Mouse (Mus musculus): ENCODE measurements around the gene Ube3c.
"Not testable (repeated sequence)": the region's sequence is repeated elsewhere in the genome, so short reads cannot be mapped to it uniquely, and the experiment has no call there.

Gene Ube3c

GRCm38 (mm10) chr5:29568848-29569377, at the start of gene Ube3c:
Ube3c (plus strand) TSS chr5:29569242.
- DNase-seq (ENCODE audit: low read depth, low spot score) = peak; percentile 96

GRCm38 (mm10) chr5:29560111-29560510, 8.9 kb upstream of the Ube3c start:
- no peak for DNase-seq (ENCODE audit: low read depth, low spot score)

GRCm38 (mm10) chr5:29560667-29561066, 8.4 kb upstream of the Ube3c start:
- DNase-seq (ENCODE audit: low read depth, low spot score) = no peak

DNA sequence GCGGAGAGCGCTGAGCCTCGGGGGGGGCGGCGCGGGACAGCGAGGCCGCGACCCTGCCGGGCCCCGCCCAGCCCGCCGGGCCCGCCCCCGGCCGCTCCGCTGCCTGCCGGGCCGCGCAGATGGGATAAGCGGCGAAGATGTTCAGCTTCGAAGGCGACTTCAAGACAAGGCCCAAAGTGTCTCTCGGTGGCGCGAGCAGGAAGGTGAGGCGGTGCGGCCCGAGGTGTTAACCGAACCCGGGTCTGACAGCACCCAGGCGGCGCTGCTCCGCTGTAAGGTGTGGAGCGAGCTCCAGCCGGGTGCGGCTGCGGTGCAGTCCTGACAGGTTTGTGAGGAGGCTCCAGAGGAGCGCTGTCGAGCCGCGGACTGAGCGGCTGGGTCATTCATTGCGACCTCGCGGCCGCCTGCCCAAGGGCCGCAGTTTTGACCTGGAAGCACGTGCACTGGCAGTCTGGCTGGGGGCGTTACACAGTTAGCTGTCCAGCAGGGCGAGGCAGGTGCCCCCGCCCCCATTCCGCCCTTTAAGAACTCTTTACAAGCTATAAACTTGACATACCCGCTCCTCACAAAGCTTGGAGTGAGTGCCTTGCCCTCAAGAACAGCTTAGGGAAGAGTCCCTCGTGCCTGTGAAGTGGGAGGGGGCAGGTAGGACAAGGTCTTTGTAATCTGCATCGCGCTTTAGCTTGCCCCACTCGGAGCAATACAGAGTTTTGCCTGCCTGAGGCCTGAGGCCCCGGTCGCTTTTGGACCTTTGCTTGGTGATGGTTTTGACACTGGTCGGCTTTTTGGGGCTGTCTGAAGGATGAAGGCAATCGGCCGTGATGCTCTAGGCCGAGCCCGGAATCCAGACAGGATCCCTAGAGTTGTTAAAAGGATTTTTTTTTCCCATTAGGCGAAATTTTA, 587 bp downstream of the Ube3c start:
- peak; percentile 36 for DNase-seq (ENCODE audit: low read depth, low spot score)

DNA sequence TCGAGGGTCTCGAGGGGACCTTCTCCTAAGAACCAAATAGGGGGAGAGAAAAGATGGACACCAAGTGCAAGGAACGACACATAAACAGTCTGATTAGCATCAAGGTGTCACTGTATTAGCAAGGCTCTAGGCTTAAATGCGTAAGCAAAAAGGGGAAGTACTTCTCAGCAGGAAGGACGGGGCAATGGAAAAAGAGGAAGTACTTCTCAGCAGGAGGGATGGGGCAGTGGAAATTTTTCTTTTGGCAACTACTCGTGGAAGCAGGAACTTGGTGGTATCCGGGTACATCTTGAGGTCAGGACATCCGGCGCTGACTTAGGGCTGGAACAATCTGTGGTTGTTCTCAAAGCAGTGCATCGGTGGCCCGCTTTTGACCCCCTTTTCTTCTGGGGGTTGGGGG, 5.2 kb downstream of the Ube3c start:
- not testable (repeated sequence) for DNase-seq (ENCODE audit: low read depth, low spot score)

DNA sequence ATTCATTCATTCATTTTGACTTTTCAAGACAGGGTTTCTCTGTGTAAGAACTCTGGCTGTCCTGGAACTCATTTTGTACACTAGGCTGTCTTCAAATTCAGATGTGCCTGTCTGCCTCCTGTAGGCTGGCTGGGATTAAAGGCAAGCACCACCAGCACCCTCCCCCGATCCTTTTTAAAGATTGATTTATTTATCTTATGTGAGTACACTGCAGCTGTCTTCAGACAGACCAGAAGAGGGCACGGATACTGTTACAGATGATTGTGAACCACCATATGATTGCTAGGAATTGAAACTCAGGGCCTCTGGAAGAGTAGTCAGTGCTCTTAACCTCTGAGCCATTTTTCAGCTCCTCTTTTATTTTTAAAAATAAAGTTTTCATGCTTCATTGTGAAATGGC, 6.0 kb downstream of the Ube3c start:
- DNase-seq (ENCODE audit: low read depth, low spot score) = no peak

GRCm38 (mm10) chr5:29577795-29578631, 9.0 kb downstream of the Ube3c start:
- no peak for DNase-seq (ENCODE audit: low read depth, low spot score)

- DNase-seq (ENCODE audit: low read depth, low spot score) = no peak
These were observed 15.0 kb downstream of the Ube3c start for GRCm38 (mm10) chr5:29583880-29584595.

DNA sequence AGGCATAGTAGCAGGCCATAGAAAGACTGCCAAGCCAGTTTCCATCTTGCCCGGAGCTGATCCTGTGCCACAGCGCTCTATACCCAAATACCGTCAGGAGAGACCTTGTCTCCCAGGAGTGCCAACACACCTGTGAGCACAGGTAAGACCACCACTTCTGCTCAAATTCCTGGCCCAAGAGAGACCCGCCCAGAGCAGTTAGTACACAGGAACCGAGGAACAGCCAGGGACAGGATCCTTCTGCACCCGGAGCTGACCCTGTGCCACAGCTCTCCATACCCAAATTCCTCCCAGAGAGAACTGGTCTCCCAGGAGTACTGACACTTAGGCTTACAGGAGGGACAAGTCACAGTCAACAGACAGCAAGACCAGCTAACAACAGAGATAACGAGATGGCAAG, 23.1 kb downstream of the Ube3c start:
- not testable (repeated sequence) for DNase-seq (ENCODE audit: low read depth, low spot score)

- no peak for DNase-seq (ENCODE audit: low read depth, low spot score)
These were observed 37.5 kb downstream of the Ube3c start for GRCm38 (mm10) chr5:29606546-29606945.

GRCm38 (mm10) chr5:29625610-29626009, 56.6 kb downstream of the Ube3c start:
- no peak for DNase-seq (ENCODE audit: low read depth, low spot score)

- DNase-seq (ENCODE audit: low read depth, low spot score) = no peak
These were observed 60.9 kb downstream of the Ube3c start for GRCm38 (mm10) chr5:29629941-29630340.

DNA sequence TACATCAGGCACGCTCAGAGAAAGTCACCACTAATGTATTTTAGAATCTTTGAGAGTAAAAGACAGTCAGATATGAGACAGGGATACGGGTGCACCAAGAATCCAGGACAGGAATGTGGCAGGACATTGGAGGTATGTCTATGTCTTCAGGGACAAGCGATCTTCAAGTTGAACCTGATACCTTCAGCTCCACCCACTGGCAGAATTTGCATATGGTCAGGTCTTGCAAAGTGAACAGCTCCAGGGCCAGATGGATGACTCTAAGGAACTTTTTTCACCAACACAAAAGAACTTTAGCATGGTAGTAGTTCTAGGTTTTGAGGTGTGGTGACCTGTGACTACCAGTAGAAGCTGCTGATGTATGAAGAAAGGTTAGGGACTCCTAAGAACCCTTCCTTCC, 62.7 kb downstream of the Ube3c start:
- no peak for DNase-seq (ENCODE audit: low read depth, low spot score)

DNA sequence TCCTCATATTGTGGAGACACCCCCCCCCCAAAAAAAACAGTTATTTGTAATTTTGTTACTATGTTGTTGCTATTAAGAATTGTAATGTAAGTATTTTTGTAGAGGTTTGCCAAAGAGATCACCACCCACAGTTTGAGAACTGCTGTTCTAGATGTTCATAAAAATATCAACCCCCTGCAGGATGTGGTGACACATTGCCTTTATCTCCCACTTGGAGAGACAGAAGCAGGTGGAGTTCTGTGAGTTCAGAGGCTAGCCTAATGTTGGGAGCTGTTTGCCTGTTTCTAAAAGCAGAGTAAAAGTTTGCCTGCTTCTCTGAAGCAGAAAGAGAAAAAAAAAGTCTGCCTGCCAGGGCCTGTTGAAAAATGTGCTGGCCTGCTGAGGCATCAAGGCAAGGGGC, 67.3 kb downstream of the Ube3c start:
- DNase-seq (ENCODE audit: low read depth, low spot score) = no peak

GRCm38 (mm10) chr5:29636884-29637283, 67.8 kb downstream of the Ube3c start:
- no peak for DNase-seq (ENCODE audit: low read depth, low spot score)

DNA sequence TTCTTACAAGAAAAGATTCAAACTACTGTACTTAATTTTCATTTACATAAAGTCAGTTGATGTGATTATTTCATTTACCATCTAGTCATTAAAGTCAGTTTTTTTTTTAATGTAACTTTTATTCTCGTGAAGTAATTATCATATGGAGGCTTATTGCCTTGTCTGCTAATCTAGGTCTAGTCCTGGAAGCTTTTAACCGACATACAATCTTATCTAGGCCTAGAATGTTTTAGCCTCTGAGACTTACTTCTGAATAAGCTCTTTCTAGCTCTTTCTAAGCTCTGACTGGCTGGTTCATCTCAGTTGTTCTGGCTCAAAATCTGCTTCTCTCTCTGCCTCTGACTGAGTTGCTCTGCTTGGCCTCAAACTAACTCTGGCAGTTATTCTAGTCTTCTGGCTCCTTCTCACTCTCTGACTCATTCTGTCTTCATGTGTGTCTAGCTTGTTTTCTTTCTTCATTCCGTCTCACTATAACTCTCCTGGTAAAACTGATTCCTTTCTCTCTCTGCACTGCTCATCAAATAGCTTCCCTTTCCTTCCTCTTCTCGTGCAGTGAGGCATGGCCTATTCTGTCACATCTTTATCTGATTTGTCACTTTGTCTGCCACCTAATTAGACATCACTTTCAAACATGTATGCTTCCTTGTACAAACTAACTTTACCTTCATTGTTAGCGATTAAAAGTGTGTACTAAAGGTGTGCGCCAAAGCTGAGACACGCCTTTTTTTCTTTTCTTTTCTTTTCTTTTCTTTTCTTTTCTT, 72.3 kb downstream of the Ube3c start:
- DNase-seq (ENCODE audit: low read depth, low spot score) = no peak

DNA sequence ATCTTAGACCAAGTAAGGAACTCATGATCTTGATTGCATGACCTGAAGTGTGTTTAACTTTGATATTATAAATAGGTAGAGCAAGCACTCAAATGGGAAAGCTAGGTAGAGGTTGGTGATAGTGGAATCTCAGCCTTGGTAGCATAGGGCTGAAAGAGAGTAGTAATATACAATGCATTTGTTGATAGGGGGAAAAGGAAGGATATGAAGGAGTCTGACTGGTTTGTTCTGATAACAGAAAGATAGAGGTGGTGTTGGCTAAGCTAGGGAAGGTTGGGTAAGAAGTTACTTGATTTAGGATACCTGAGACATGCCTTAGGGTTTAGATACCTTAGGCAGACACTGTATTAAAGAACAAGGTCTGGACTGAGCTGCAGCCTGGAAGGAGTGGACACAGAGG, 82.7 kb downstream of the Ube3c start:
- no peak for DNase-seq (ENCODE audit: low read depth, low spot score)

DNA sequence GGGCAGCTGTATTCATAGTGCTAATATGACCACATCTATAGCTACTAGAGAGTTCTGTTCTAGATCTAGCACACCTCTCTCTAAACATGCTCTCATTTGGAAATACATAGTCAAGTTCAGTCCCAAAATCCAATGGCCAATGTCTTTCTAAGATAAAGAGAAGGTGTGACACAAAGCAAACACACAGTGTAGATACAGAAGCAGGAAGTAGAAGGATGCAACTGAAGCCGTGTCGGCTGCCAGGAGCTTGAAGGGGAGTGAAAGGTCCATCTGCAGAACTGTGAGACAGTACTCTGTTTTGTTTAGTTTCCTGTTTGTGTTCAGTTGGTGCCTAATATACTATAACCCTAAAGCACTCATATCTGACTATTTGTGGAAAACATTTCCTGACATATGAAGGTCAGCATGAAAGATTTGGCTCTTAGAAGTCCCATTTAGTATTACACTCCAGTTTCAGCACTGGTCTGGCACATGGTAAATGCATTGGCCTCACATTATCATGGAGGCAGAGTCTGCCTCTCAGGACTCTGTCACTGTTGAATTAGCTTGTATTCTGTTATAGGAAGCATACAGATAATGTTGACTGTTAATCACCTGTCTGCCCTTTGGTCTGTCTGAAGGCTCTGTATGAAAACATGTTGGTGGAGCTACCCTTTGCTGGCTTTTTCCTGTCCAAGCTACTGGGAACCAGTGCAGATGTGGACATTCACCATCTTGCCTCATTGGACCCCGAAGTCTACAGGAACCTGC, 88.7 kb downstream of the Ube3c start:
- no peak for DNase-seq (ENCODE audit: low read depth, low spot score)

- not testable (repeated sequence) for DNase-seq (ENCODE audit: low read depth, low spot score)
These were observed 92.2 kb downstream of the Ube3c start for GRCm38 (mm10) chr5:29661246-29661645.

DNA sequence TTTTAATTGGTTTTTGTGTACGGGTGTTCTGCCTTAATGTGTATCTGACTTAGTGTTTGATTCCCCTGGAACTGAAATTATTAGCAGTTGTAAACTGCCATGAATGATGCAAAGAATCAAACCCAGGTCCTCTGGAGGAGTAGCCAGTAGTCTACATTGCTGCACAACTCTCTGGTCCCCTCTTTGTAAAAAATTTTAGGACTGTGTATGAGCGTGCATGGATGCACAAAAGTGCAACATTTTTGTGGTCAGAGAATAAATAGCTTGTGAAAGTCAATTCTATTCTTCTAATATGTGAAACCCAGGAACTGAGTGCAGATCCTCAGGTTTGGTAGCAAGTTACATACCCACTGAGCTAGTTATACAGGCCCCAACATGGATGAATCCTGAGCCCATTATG, 96.3 kb downstream of the Ube3c start:
- DNase-seq (ENCODE audit: low read depth, low spot score) = no peak

Measured in forelimb bud, embryonic 11.5 days (tissue).